Mouse (Mus musculus): ENCODE data around the gene Dis3.
"Not testable (repeated sequence)": the region's sequence is repeated elsewhere in the genome, so short reads cannot be mapped to it uniquely, and the experiment has no call there.

Gene Dis3

GRCm38 (mm10) chr14:99060616-99061015 is 39.0 kb downstream of the Dis3 start:
- peak; percentile 23 to 25 for DNase-seq

- peak; percentile 60 to 69 for DNase-seq
These were observed 40.5 kb downstream of the Dis3 start for GRCm38 (mm10) chr14:99058959-99059586.

GRCm38 (mm10) chr14:99046782-99047181 is 52.8 kb downstream of the Dis3 start:
- DNase-seq, result no peak

GRCm38 (mm10) chr14:99046031-99046781 is 53.4 kb downstream of the Dis3 start, which contains the start of the genes Mzt1 and Bora:
Gene Mzt1 (minus strand): TSS chr14:99046134.
Gene Bora (plus strand): TSS chr14:99046222.
- DNase-seq, result peak; percentile 94 to 95

- no peak for DNase-seq
These were observed 54.1 kb downstream of the Dis3 start for GRCm38 (mm10) chr14:99045378-99046030.

GRCm38 (mm10) chr14:99044718-99045117 is 54.9 kb downstream of the Dis3 start:
- DNase-seq, result no peak

GRCm38 (mm10) chr14:99044096-99044495 is 55.5 kb downstream of the Dis3 start:
- peak; percentile 40 to 56 for DNase-seq

GRCm38 (mm10) chr14:99043499-99043898 is 56.1 kb downstream of the Dis3 start:
- DNase-seq, result no peak

GRCm38 (mm10) chr14:99041416-99041815 is 58.2 kb downstream of the Dis3 start:
- DNase-seq, result no peak

GRCm38 (mm10) chr14:99039308-99039707 is 60.3 kb downstream of the Dis3 start:
- not testable (repeated sequence) for DNase-seq

- no peak for DNase-seq
These were observed 61.9 kb downstream of the Dis3 start for GRCm38 (mm10) chr14:99037703-99038102.

GRCm38 (mm10) chr14:99036039-99036438 is 63.5 kb downstream of the Dis3 start:
- no peak for DNase-seq

GRCm38 (mm10) chr14:99034851-99035250 is 64.7 kb downstream of the Dis3 start:
- DNase-seq, result not testable (repeated sequence)

GRCm38 (mm10) chr14:99032596-99032995 is 67.0 kb downstream of the Dis3 start:
- no peak for DNase-seq

- DNase-seq, result no peak
These were observed 68.2 kb downstream of the Dis3 start for GRCm38 (mm10) chr14:99031337-99031873.

- DNase-seq, result no peak
These were observed 69.6 kb downstream of the Dis3 start for GRCm38 (mm10) chr14:99029987-99030386.

Measured in cerebellum, postnatal 25 days (tissue).